Mouse (Mus musculus): Measurements from ENCODE around the gene Cdhr1. TPM values are rescaled to one million over a fixed set of nuclear protein-coding genes. Genes with fewer than 3 reads are reported as not detected.

Gene Cdhr1
- polyA plus RNA-seq, 1 experiment from 2014 or later, result 0.15 TPM

GRCm38 (mm10) chr14:37064849-37065248 is 33.3 kb downstream of the Cdhr1 start:
- 74% methylated on average over 2 of the region's 2 CpGs for WGBS
- Histone ChIP-seq H3K4me3 (ENCODE audit: low read depth, low read length) (no peak overlapping the region), H3K27me3 (ENCODE audit: control insufficient read depth, insufficient read depth, low read length) (no peaks in the 10 kb centered on the region), H3K27ac (replicated peaks; ENCODE audit: low read depth, low read length) (no peak overlapping the region), H3K4me1 (ENCODE audit: control insufficient read depth, insufficient read depth, low read length) (no peaks in the 10 kb centered on the region), H3K4me2 (ENCODE audit: low read depth, severe bottlenecking) (no peak overlapping the region), H3K9me3 (ENCODE audit: control insufficient read depth, low read length) (no peaks in the 10 kb centered on the region), H3K9ac (ENCODE audit: low read length) (no peak overlapping the region), H3K36me3 (ENCODE audit: control insufficient read depth, insufficient read depth, low read length) (no peaks in the 10 kb centered on the region)
- DNase-seq (ENCODE audit: low spot score) (no peak), ATAC-seq (ENCODE audit: insufficient number of reproducible peaks, low FRiP score, low TSS enrichment, low read depth) (no peak)

- no peak within 1 kb of the TSS for H3K4me2 ChIP-seq (ENCODE audit: low read depth, severe bottlenecking)
- H3K27ac ChIP-seq (replicated peaks; ENCODE audit: low read depth, low read length), result no peak within 1 kb of the TSS
- ATAC-seq (ENCODE audit: insufficient number of reproducible peaks, low FRiP score, low TSS enrichment, low read depth), result no peak
- no peaks in the 10 kb centered on the region for H3K9me3 ChIP-seq (ENCODE audit: control insufficient read depth, low read length)
- 86% methylated on average over 1 of the region's 1 CpGs for WGBS
- no peaks in the 10 kb centered on the region for H3K4me1 ChIP-seq (ENCODE audit: control insufficient read depth, insufficient read depth, low read length)
- no peaks in the 10 kb centered on the region for H3K36me3 ChIP-seq (ENCODE audit: control insufficient read depth, insufficient read depth, low read length)
- H3K9ac ChIP-seq (ENCODE audit: low read length), result no peak within 1 kb of the TSS
- no peak for DNase-seq (ENCODE audit: low spot score)
- no peaks in the 10 kb centered on the region for H3K27me3 ChIP-seq (ENCODE audit: control insufficient read depth, insufficient read depth, low read length)
- H3K4me3 ChIP-seq (ENCODE audit: low read depth, low read length), result no peak within 1 kb of the TSS
Observed at GRCm38 (mm10) chr14:37048914-37049410, 49.2 kb downstream of the Cdhr1 start, which contains the start of gene Rgr. TSS of gene Rgr (minus strand) at chr14:37048964.

GRCm38 (mm10) chr14:37034432-37034831 is 63.7 kb downstream of the Cdhr1 start:
- no peaks in the 10 kb centered on the region for H3K36me3 ChIP-seq (ENCODE audit: control insufficient read depth, insufficient read depth, low read length)
- no peak for DNase-seq (ENCODE audit: low spot score)
- no peak overlapping the region for H3K27ac ChIP-seq (replicated peaks; ENCODE audit: low read depth, low read length)
- no peaks in the 10 kb centered on the region for H3K27me3 ChIP-seq (ENCODE audit: control insufficient read depth, insufficient read depth, low read length)
- no peaks in the 10 kb centered on the region for H3K9me3 ChIP-seq (ENCODE audit: control insufficient read depth, low read length)
- no peak overlapping the region for H3K9ac ChIP-seq (ENCODE audit: low read length)
- no peaks in the 10 kb centered on the region for H3K4me1 ChIP-seq (ENCODE audit: control insufficient read depth, insufficient read depth, low read length)
- no peak for ATAC-seq (ENCODE audit: insufficient number of reproducible peaks, low FRiP score, low TSS enrichment, low read depth)
- WGBS, result 52% methylated on average over 5 of the region's 5 CpGs
- H3K4me2 ChIP-seq (ENCODE audit: low read depth, severe bottlenecking), result no peak overlapping the region
- no peak overlapping the region for H3K4me3 ChIP-seq (ENCODE audit: low read depth, low read length)

- peak; percentile 81 for DNase-seq (ENCODE audit: low spot score)
- ATAC-seq (ENCODE audit: insufficient number of reproducible peaks, low FRiP score, low TSS enrichment, low read depth), result no peak
- WGBS, result 21% methylated on average over 7 of the region's 7 CpGs
- Histone ChIP-seq H3K9me3 (ENCODE audit: control insufficient read depth, low read length) (no peaks in the 10 kb centered on the region), H3K4me3 (ENCODE audit: low read depth, low read length) (no peak overlapping the region), H3K36me3 (ENCODE audit: control insufficient read depth, insufficient read depth, low read length) (no peaks in the 10 kb centered on the region), H3K4me2 (ENCODE audit: low read depth, severe bottlenecking) (no peak overlapping the region), H3K27ac (replicated peaks; ENCODE audit: low read depth, low read length) (no peak overlapping the region), H3K9ac (ENCODE audit: low read length) (no peak overlapping the region), H3K27me3 (ENCODE audit: control insufficient read depth, insufficient read depth, low read length) (no peaks in the 10 kb centered on the region), H3K4me1 (ENCODE audit: control insufficient read depth, insufficient read depth, low read length) (no peaks in the 10 kb centered on the region)
Observed at GRCm38 (mm10) chr14:37033241-37033640, 64.9 kb downstream of the Cdhr1 start.

GRCm38 (mm10) chr14:37032481-37033104 is 65.6 kb downstream of the Cdhr1 start:
- ATAC-seq (ENCODE audit: insufficient number of reproducible peaks, low FRiP score, low TSS enrichment, low read depth) (no peak), DNase-seq (ENCODE audit: low spot score) (no peak)
- Histone ChIP-seq H3K4me3 (ENCODE audit: low read depth, low read length) (no peak overlapping the region), H3K27me3 (ENCODE audit: control insufficient read depth, insufficient read depth, low read length) (no peaks in the 10 kb centered on the region), H3K9me3 (ENCODE audit: control insufficient read depth, low read length) (no peaks in the 10 kb centered on the region), H3K9ac (ENCODE audit: low read length) (no peak overlapping the region), H3K36me3 (ENCODE audit: control insufficient read depth, insufficient read depth, low read length) (no peaks in the 10 kb centered on the region), H3K4me2 (ENCODE audit: low read depth, severe bottlenecking) (no peak overlapping the region), H3K27ac (replicated peaks; ENCODE audit: low read depth, low read length) (no peak overlapping the region), H3K4me1 (ENCODE audit: control insufficient read depth, insufficient read depth, low read length) (no peaks in the 10 kb centered on the region)
- 89% methylated on average over 11 of the region's 11 CpGs for WGBS

GRCm38 (mm10) chr14:37028555-37028954 is 69.6 kb downstream of the Cdhr1 start:
- H3K9me3 ChIP-seq (ENCODE audit: control insufficient read depth, low read length), result no peaks in the 10 kb centered on the region
- H3K27me3 ChIP-seq (ENCODE audit: control insufficient read depth, insufficient read depth, low read length), result no peaks in the 10 kb centered on the region
- no peaks in the 10 kb centered on the region for H3K4me1 ChIP-seq (ENCODE audit: control insufficient read depth, insufficient read depth, low read length)
- no peak for DNase-seq (ENCODE audit: low spot score)
- H3K36me3 ChIP-seq (ENCODE audit: control insufficient read depth, insufficient read depth, low read length), result no peaks in the 10 kb centered on the region
- no peak overlapping the region for H3K4me2 ChIP-seq (ENCODE audit: low read depth, severe bottlenecking)
- H3K27ac ChIP-seq (replicated peaks; ENCODE audit: low read depth, low read length), result no peak overlapping the region
- H3K4me3 ChIP-seq (ENCODE audit: low read depth, low read length), result no peak overlapping the region
- H3K9ac ChIP-seq (ENCODE audit: low read length), result no peak overlapping the region
- ATAC-seq (ENCODE audit: insufficient number of reproducible peaks, low FRiP score, low TSS enrichment, low read depth), result no peak
- 91% methylated on average over 3 of the region's 3 CpGs for WGBS

- Histone ChIP-seq H3K4me2 (ENCODE audit: low read depth, severe bottlenecking) (no peak overlapping the region), H3K36me3 (ENCODE audit: control insufficient read depth, insufficient read depth, low read length) (no peaks in the 10 kb centered on the region), H3K27ac (replicated peaks; ENCODE audit: low read depth, low read length) (no peak overlapping the region), H3K4me3 (ENCODE audit: low read depth, low read length) (no peak overlapping the region), H3K9ac (ENCODE audit: low read length) (no peak overlapping the region), H3K27me3 (ENCODE audit: control insufficient read depth, insufficient read depth, low read length) (no peaks in the 10 kb centered on the region), H3K4me1 (ENCODE audit: control insufficient read depth, insufficient read depth, low read length) (no peaks in the 10 kb centered on the region), H3K9me3 (ENCODE audit: control insufficient read depth, low read length) (no peaks in the 10 kb centered on the region)
- no peak for ATAC-seq (ENCODE audit: insufficient number of reproducible peaks, low FRiP score, low TSS enrichment, low read depth)
- no peak for DNase-seq (ENCODE audit: low spot score)
- WGBS, result 95% methylated on average over 3 of the region's 3 CpGs
Observed at GRCm38 (mm10) chr14:37027951-37028350, 70.2 kb downstream of the Cdhr1 start.

Data from limb, embryonic 11.5 days (tissue).